Mouse (Mus musculus): ENCODE data around the gene Krt32. TPM values are rescaled to one million over a fixed set of nuclear protein-coding genes. Genes with fewer than 3 reads are reported as not detected.

Krt32 gene
- polyA plus RNA-seq, 1 experiment: not detected

DNA sequence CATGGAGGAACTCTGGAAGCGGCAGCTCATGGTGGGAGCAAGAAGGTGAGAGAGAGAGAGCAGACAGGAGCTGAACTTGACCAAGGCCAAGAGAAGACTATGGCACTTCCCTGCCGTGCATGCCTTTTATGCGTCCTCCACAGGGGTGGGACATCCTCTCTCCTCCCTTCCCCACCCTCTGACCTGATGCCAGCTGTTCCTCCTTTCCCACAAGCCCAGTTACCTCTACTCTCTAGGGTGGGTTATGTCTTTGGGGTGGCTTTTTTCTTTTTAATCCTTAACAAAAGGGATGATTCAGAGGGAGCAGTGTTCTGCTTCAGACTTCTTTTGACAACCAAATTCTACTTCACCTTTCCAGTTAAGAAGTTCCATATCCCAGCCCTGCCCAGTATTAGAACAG, 33.4 kb upstream of the Krt32 start, which contains the start of gene Krt13:
Gene Krt13 (minus strand): TSS at position 101 of the 400 bp plus-strand sequence.
- TF ChIP-seq CEBPB (IDR thresholded peaks at IDR 0.05; ENCODE audit: insufficient read depth, poor library complexity, severe bottlenecking) (no peak), POLR2AphosphoS2 (IDR thresholded peaks at IDR 0.05; ENCODE audit: insufficient read length, low read depth) (no peak), MAX (IDR thresholded peaks at IDR 0.05; ENCODE audit: low read depth) (no peak), MYOG (IDR thresholded peaks at IDR 0.05; ENCODE audit: control insufficient read depth in 1 of 3, insufficient read depth in 1 of 3, insufficient read length in 2 of 3, low read depth in 2 of 3) (no peak), MYOD1 (IDR thresholded peaks at IDR 0.05; ENCODE audit: control insufficient read depth in 1 of 3, insufficient read length in 2 of 3, low read depth in 2 of 3) (no peak), USF1 (IDR thresholded peaks at IDR 0.05; ENCODE audit: low read depth) (no peak), TCF12 (IDR thresholded peaks at IDR 0.05; ENCODE audit: insufficient read depth, poor library complexity, severe bottlenecking) (no peak), TCF3 (IDR thresholded peaks at IDR 0.05; ENCODE audit: insufficient read length, low read depth) (no peak), E2F4 (IDR thresholded peaks at IDR 0.05; ENCODE audit: insufficient read depth) (no peak), REST (IDR thresholded peaks at IDR 0.05; ENCODE audit: insufficient read depth, insufficient read length) (no peak), POLR2A (IDR thresholded peaks at IDR 0.05; ENCODE audit: insufficient read length, low read depth) (no peak), SRF (IDR thresholded peaks at IDR 0.05; ENCODE audit: control insufficient read depth, insufficient read length, low read depth) (no peak)
- Histone ChIP-seq H3ac (ENCODE audit: control insufficient read depth, insufficient read length) (no peak within 1 kb of the TSS), H3K36me3 (ENCODE audit: control insufficient read depth, insufficient read depth) (no peaks in the 10 kb centered on the region), H3K4me3 (no peak within 1 kb of the TSS), H3K27me3 (ENCODE audit: control insufficient read depth, insufficient read depth, insufficient read length) (no peaks in the 10 kb centered on the region), H3K79me2 (ENCODE audit: control insufficient read depth, insufficient read depth) (no peaks in the 10 kb centered on the region), H3K4me2 (ENCODE audit: low read depth) (peak within 1 kb of the TSS; percentile 41)

DNA sequence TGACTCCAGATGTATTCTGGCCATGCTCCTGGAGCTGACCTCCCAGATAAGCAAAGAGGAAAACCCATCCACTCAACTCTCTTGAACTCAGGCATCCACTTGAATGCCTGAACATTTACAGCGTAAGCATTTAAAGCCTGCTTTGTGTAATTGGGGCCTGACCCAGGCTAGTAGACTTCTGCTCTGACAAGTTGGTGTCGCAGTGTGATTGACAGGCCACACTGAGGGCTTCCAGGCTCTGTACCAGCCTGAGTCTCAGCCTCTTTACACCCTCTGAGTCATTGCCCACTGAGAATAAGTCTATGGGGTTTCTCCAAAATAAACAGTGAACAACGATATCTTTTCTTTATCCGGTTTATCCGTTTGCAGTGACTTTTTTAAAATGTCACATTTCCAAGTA, 32.3 kb upstream of the Krt32 start:
- no peak overlapping the region for H3ac ChIP-seq (ENCODE audit: control insufficient read depth, insufficient read length)
- H3K79me2 ChIP-seq (ENCODE audit: control insufficient read depth, insufficient read depth): no peaks in the 10 kb centered on the region
- TF ChIP-seq MAX (IDR thresholded peaks at IDR 0.05; ENCODE audit: low read depth) (no peak), POLR2A (IDR thresholded peaks at IDR 0.05; ENCODE audit: insufficient read length, low read depth) (no peak), TCF3 (IDR thresholded peaks at IDR 0.05; ENCODE audit: insufficient read length, low read depth) (no peak), REST (IDR thresholded peaks at IDR 0.05; ENCODE audit: insufficient read depth, insufficient read length) (no peak)
- H3K4me2 ChIP-seq (ENCODE audit: low read depth): peak overlapping the region; percentile 41
- H3K27me3 ChIP-seq (ENCODE audit: control insufficient read depth, insufficient read depth, insufficient read length): no peaks in the 10 kb centered on the region
- H3K4me3 ChIP-seq: no peak overlapping the region
- no peaks in the 10 kb centered on the region for H3K36me3 ChIP-seq (ENCODE audit: control insufficient read depth, insufficient read depth)

GRCm38 (mm10) chr11:100113742-100114029, 25.7 kb upstream of the Krt32 start:
- Histone ChIP-seq H3K4me3 (no peak overlapping the region), H3ac (ENCODE audit: control insufficient read depth, insufficient read length) (no peak overlapping the region), H3K4me2 (ENCODE audit: low read depth) (peak overlapping the region; percentile 16), H3K36me3 (ENCODE audit: control insufficient read depth, insufficient read depth) (no peaks in the 10 kb centered on the region), H3K27me3 (ENCODE audit: control insufficient read depth, insufficient read depth, insufficient read length) (no peaks in the 10 kb centered on the region), H3K79me2 (ENCODE audit: control insufficient read depth, insufficient read depth) (no peaks in the 10 kb centered on the region)
- TF ChIP-seq USF1 (IDR thresholded peaks at IDR 0.05; ENCODE audit: low read depth) (no peak), CEBPB (IDR thresholded peaks at IDR 0.05; ENCODE audit: insufficient read depth, poor library complexity, severe bottlenecking) (peak; percentile 37; the same call in 1 of the 2 replicates), TCF12 (IDR thresholded peaks at IDR 0.05; ENCODE audit: insufficient read depth, poor library complexity, severe bottlenecking) (no peak)

GRCm38 (mm10) chr11:100112935-100113741, 25.1 kb upstream of the Krt32 start:
- Histone ChIP-seq H3K27me3 (ENCODE audit: control insufficient read depth, insufficient read depth, insufficient read length) (no peaks in the 10 kb centered on the region), H3K4me3 (no peak overlapping the region), H3ac (ENCODE audit: control insufficient read depth, insufficient read length) (no peak overlapping the region), H3K79me2 (ENCODE audit: control insufficient read depth, insufficient read depth) (no peaks in the 10 kb centered on the region), H3K36me3 (ENCODE audit: control insufficient read depth, insufficient read depth) (no peaks in the 10 kb centered on the region), H3K4me2 (ENCODE audit: low read depth) (peak overlapping the region; percentile 16)
- TF ChIP-seq E2F4 (IDR thresholded peaks at IDR 0.05; ENCODE audit: insufficient read depth) (no peak), USF1 (IDR thresholded peaks at IDR 0.05; ENCODE audit: low read depth) (peak; percentile 72), REST (IDR thresholded peaks at IDR 0.05; ENCODE audit: insufficient read depth, insufficient read length) (no peak)

GRCm38 (mm10) chr11:100105576-100106122, 17.6 kb upstream of the Krt32 start, which contains the start of gene Krt36:
TSS of gene Krt36 (minus strand) at chr11:100105626.
- H3K4me2 ChIP-seq (ENCODE audit: low read depth): no peak within 1 kb of the TSS
- no peak within 1 kb of the TSS for H3K4me3 ChIP-seq
- no peaks in the 10 kb centered on the region for H3K27me3 ChIP-seq (ENCODE audit: control insufficient read depth, insufficient read depth, insufficient read length)
- H3K36me3 ChIP-seq (ENCODE audit: control insufficient read depth, insufficient read depth): no peaks in the 10 kb centered on the region
- no peak for TF ChIP-seq CEBPB (IDR thresholded peaks at IDR 0.05; ENCODE audit: insufficient read depth, poor library complexity, severe bottlenecking)
- no peak for TF ChIP-seq SRF (IDR thresholded peaks at IDR 0.05; ENCODE audit: control insufficient read depth, insufficient read length, low read depth)
- TF ChIP-seq USF1 (IDR thresholded peaks at IDR 0.05; ENCODE audit: low read depth): no peak
- TF ChIP-seq MYOG (IDR thresholded peaks at IDR 0.05; ENCODE audit: control insufficient read depth in 1 of 3, insufficient read depth in 1 of 3, insufficient read length in 2 of 3, low read depth in 2 of 3): no peak
- no peak for TF ChIP-seq TCF3 (IDR thresholded peaks at IDR 0.05; ENCODE audit: insufficient read length, low read depth)
- TF ChIP-seq MAX (IDR thresholded peaks at IDR 0.05; ENCODE audit: low read depth): no peak
- TF ChIP-seq TCF12 (IDR thresholded peaks at IDR 0.05; ENCODE audit: insufficient read depth, poor library complexity, severe bottlenecking): no peak
- TF ChIP-seq E2F4 (IDR thresholded peaks at IDR 0.05; ENCODE audit: insufficient read depth): no peak
- TF ChIP-seq MYOD1 (IDR thresholded peaks at IDR 0.05; ENCODE audit: control insufficient read depth in 1 of 3, insufficient read length in 2 of 3, low read depth in 2 of 3): no peak
- TF ChIP-seq REST (IDR thresholded peaks at IDR 0.05; ENCODE audit: insufficient read depth, insufficient read length): no peak
- no peak for TF ChIP-seq POLR2AphosphoS2 (IDR thresholded peaks at IDR 0.05; ENCODE audit: insufficient read length, low read depth)
- no peaks in the 10 kb centered on the region for H3K79me2 ChIP-seq (ENCODE audit: control insufficient read depth, insufficient read depth)
- H3ac ChIP-seq (ENCODE audit: control insufficient read depth, insufficient read length): no peak within 1 kb of the TSS

Data from myocyte (in vitro differentiated cells).